Mouse (Mus musculus): Measurements from ENCODE around the gene Gm498. TPM values are rescaled to one million over a fixed set of nuclear protein-coding genes. Genes with fewer than 3 reads are reported as not detected.

Gene Gm498
- polyA plus RNA-seq, 1 experiment from 2014 or later: not detected

GRCm38 (mm10) chr7:143905176-143905575 is 38.5 kb downstream of the Gm498 start:
- Histone ChIP-seq H3K36me3 (no peaks in the 10 kb centered on the region), H3K4me1 (0 out of 2 replicates have a peak, but pooled peaks cover 3% of the 10 kb centered on the region), H3K27ac (no peak overlapping the region), H3K9me3 (no peaks in the 10 kb centered on the region), H3K9ac (no peak overlapping the region), H3K4me2 (no peak overlapping the region), H3K27me3 (replicated peaks) (0 out of 2 replicates have a peak, but pooled peaks cover 2% of the 10 kb centered on the region), H3K4me3 (replicated peaks) (no peak overlapping the region)
- 88% methylated on average over 1 of the region's 1 CpGs for WGBS
- ATAC-seq (ENCODE audit: insufficient read depth, low FRiP score, low read depth): no peak

- 85% methylated on average over 3 of the region's 3 CpGs for WGBS
- Histone ChIP-seq H3K4me3 (replicated peaks) (no peak overlapping the region), H3K27ac (no peak overlapping the region), H3K4me1 (0 out of 2 replicates have a peak, but pooled peaks cover 3% of the 10 kb centered on the region), H3K36me3 (no peaks in the 10 kb centered on the region), H3K4me2 (no peak overlapping the region), H3K9me3 (no peaks in the 10 kb centered on the region), H3K27me3 (replicated peaks) (0 out of 2 replicates have a peak, but pooled peaks cover 2% of the 10 kb centered on the region), H3K9ac (no peak overlapping the region)
- ATAC-seq (ENCODE audit: insufficient read depth, low FRiP score, low read depth): no peak
Observed at GRCm38 (mm10) chr7:143905606-143906005, 39.0 kb downstream of the Gm498 start.

DNA sequence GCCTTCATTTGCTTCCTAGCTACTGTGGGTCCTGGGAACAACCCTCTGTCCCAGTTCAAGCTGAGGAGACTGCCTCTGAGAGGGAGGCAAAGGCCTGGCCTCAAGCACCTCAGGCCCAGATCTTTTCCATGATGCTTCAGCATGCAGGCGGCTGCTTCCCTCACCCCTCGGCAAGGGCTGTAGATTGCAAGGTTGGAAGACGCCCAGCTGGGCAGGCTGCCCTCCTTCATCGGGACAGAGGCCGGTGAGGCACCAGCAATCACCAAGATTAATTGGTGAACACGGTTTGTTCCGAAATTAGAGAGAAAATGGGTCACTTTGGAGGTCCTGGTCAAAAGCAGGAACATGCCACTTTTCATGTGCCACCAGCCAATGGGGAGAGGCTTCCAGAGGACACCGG is 47.0 kb downstream of the Gm498 start:
- Histone ChIP-seq H3K4me3 (replicated peaks) (no peak overlapping the region), H3K4me1 (no peaks in the 10 kb centered on the region), H3K27me3 (replicated peaks) (no peaks in the 10 kb centered on the region), H3K36me3 (no peaks in the 10 kb centered on the region), H3K27ac (no peak overlapping the region), H3K9ac (no peak overlapping the region), H3K4me2 (no peak overlapping the region), H3K9me3 (no peaks in the 10 kb centered on the region)
- ATAC-seq (ENCODE audit: insufficient read depth, low FRiP score, low read depth): no peak
- 79% methylated on average over 8 of the region's 8 CpGs for WGBS

DNA sequence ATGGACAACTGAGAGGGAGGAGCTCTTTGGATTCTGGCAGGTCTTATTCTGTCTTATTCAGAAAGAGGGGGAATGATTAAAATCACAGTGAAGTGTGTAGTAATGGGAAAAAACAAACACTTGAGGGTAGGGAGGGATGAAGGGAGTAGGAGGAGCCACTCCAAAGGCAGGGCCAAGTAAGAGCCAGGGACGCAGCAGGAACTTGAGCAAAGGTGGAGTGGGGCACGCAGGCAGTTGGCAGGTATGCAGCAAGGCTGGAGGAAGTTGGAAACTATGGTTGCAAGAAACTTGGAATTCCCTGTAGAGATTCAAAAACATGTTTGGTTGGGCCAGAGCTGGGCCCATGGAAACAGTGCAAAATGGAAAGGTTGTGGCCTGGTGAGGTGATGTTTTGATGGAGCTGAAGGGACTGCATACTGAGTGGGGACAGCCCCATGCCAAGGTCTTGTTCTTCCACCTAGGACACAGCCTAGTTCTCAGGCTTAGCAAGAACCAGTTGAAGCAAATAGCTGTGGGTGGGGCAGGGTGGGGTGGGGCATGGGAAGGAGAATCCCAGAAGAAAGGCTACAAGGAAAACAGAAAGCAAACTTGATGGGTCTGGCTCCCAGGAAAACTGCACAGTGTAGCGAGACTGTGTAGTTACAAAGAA is 52.5 kb downstream of the Gm498 start:
- H3K27ac ChIP-seq: peak overlapping the region; percentile 26; the same call in 1 of the 2 replicates
- no peak overlapping the region for H3K4me2 ChIP-seq

GRCm38 (mm10) chr7:143929899-143930298 is 63.3 kb downstream of the Gm498 start:
- Histone ChIP-seq H3K27ac (no peak overlapping the region), H3K36me3 (no peaks in the 10 kb centered on the region), H3K9me3 (no peaks in the 10 kb centered on the region), H3K4me3 (replicated peaks) (no peak overlapping the region), H3K4me1 (no peaks in the 10 kb centered on the region), H3K4me2 (no peak overlapping the region), H3K9ac (no peak overlapping the region), H3K27me3 (replicated peaks) (no peaks in the 10 kb centered on the region)
- 79% methylated on average over 1 of the region's 1 CpGs for WGBS
- ATAC-seq (ENCODE audit: insufficient read depth, low FRiP score, low read depth): no peak

More for the DNA sequence above, 52.5 kb downstream of the Gm498 start:
- H3K9me3 ChIP-seq: no peaks in the 10 kb centered on the region
- WGBS: 64% methylated on average over 3 of the region's 3 CpGs
- ATAC-seq (ENCODE audit: insufficient read depth, low FRiP score, low read depth): no peak
- no peak overlapping the region for H3K4me3 ChIP-seq (replicated peaks)
- H3K27me3 ChIP-seq (replicated peaks): no peaks in the 10 kb centered on the region
- no peaks in the 10 kb centered on the region for H3K4me1 ChIP-seq
- no peaks in the 10 kb centered on the region for H3K36me3 ChIP-seq
- H3K9ac ChIP-seq: no peak overlapping the region

DNA sequence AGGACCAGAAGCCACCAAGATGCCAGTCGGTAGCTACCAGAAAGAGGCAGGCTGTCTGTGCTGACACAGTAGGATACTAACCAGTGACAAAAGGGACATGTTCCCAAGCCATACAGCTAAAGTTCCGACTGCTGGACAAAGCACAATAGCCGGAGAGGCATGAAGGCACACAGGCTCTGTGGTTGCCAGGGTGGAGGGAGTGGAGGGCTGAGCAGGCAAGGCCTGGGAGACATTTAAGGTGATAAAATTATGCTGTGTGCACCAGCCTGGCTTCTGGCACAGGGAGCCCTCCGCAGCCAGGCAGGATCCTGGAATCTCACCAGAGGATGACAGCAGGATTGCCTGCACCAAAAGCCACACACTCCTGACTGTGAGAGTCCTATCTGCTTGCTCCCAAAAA is 72.0 kb downstream of the Gm498 start:
- H3K27ac ChIP-seq: no peak overlapping the region
- 64% methylated on average over 4 of the region's 4 CpGs for WGBS

DNA sequence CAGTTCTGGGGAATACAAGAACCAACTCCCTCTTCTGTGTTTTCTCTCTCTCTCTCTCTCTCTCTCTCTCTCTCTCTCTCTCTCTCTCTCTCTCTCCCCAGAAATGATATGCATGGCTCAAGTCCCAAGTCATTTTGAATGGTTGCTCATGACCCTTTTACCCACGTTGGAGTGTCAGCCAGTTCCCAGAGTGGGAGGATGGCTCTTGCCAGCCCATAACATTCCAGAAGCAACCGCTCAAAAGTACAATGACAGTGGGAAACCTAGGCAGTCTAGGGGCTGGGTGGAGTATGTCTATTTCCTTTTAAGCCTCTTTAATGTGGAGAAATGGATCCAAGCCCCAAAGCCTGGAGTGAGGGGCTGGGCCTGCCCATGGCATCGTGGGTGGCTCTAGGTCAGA is 72.8 kb downstream of the Gm498 start:
- H3K9me3 ChIP-seq: no peaks in the 10 kb centered on the region
- 66% methylated on average over 3 of the region's 3 CpGs for WGBS

More for the DNA sequence above, 72.0 kb downstream of the Gm498 start:
- no peak overlapping the region for H3K4me2 ChIP-seq
- ATAC-seq (ENCODE audit: insufficient read depth, low FRiP score, low read depth): no peak
- no peaks in the 10 kb centered on the region for H3K27me3 ChIP-seq (replicated peaks)
- no peaks in the 10 kb centered on the region for H3K9me3 ChIP-seq
- no peak overlapping the region for H3K4me3 ChIP-seq (replicated peaks)
- no peaks in the 10 kb centered on the region for H3K4me1 ChIP-seq
- H3K9ac ChIP-seq: no peak overlapping the region
- no peaks in the 10 kb centered on the region for H3K36me3 ChIP-seq

GRCm38 (mm10) chr7:143942941-143943691 is 76.5 kb downstream of the Gm498 start:
- ATAC-seq (ENCODE audit: insufficient read depth, low FRiP score, low read depth): no peak
- no peaks in the 10 kb centered on the region for H3K4me1 ChIP-seq
- no peak overlapping the region for H3K9ac ChIP-seq
- H3K9me3 ChIP-seq: no peaks in the 10 kb centered on the region
- H3K27me3 ChIP-seq (replicated peaks): no peaks in the 10 kb centered on the region
- no peak overlapping the region for H3K27ac ChIP-seq
- 71% methylated on average over 14 of the region's 14 CpGs for WGBS
- no peaks in the 10 kb centered on the region for H3K36me3 ChIP-seq
- H3K4me2 ChIP-seq: no peak overlapping the region
- no peak overlapping the region for H3K4me3 ChIP-seq (replicated peaks)

More for the DNA sequence above, 72.8 kb downstream of the Gm498 start:
- Histone ChIP-seq H3K4me1 (no peaks in the 10 kb centered on the region), H3K9ac (no peak overlapping the region), H3K36me3 (no peaks in the 10 kb centered on the region), H3K27ac (no peak overlapping the region), H3K4me2 (no peak overlapping the region), H3K27me3 (replicated peaks) (no peaks in the 10 kb centered on the region), H3K4me3 (replicated peaks) (no peak overlapping the region)
- no peak for ATAC-seq (ENCODE audit: insufficient read depth, low FRiP score, low read depth)

DNA sequence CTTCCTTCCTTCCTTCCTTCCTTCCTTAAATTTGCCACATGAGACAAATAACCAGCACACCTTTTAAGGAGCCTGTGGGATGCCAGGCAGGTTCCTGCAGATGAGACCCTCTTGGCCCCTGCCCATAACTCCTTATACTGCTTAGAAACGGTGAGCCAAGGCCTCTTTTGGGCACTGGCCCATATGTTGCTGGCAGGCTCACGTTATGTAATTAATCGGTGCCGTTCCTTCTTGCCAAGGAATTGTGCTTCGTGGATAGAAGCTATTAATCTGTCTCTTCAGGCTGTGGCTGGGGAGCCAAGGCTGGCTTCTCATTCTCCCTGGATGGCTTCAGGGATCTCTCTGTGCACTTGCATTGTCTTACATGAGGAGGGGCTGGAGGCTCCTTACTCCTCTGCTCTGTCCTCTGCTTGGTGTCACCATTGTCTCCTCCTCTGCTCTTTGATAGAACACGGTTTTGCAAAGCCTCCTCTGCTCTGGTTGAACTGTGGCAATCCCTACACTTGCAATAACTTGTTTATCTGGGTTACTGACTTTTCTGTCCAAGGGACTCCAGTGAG is 77.9 kb downstream of the Gm498 start:
- 56% methylated on average over 6 of the region's 6 CpGs for WGBS
- no peaks in the 10 kb centered on the region for H3K4me1 ChIP-seq
- H3K4me3 ChIP-seq (replicated peaks): no peak overlapping the region
- no peaks in the 10 kb centered on the region for H3K27me3 ChIP-seq (replicated peaks)
- no peak overlapping the region for H3K27ac ChIP-seq
- no peaks in the 10 kb centered on the region for H3K36me3 ChIP-seq
- no peak overlapping the region for H3K9ac ChIP-seq
- H3K4me2 ChIP-seq: no peak overlapping the region
- no peak for ATAC-seq (ENCODE audit: insufficient read depth, low FRiP score, low read depth)
- H3K9me3 ChIP-seq: no peaks in the 10 kb centered on the region

Small RNA genes lying within 50 kb of the gene (microRNA-seq; reads per million reads assigned to microRNA genes)
- not detected for gene Mir6404

Other genes starting within 250 kb of the Gm498 start
- 0.32 and 0.48 TPM in 2 replicates for gene Tnfrsf26, start 238.1 kb upstream of the Gm498 start, polyA plus RNA-seq (2015; fragmentation: Nextera tagmentation; extraction: Ambion mirVana)
- 5.7 and 6.8 TPM in 2 replicates for gene Tnfrsf22, start 217.2 kb upstream of the Gm498 start, polyA plus RNA-seq (2015; fragmentation: Nextera tagmentation; extraction: Ambion mirVana)
- gene Tnfrsf23, start 181.0 kb upstream of the Gm498 start, polyA plus RNA-seq (2015; fragmentation: Nextera tagmentation; extraction: Ambion mirVana): 1.9 and 3.4 TPM in 2 replicates
- 34.4 and 36.5 TPM in 2 replicates for gene Osbpl5, start 109.9 kb upstream of the Gm498 start, polyA plus RNA-seq (2015; fragmentation: Nextera tagmentation; extraction: Ambion mirVana)
- not detected in 2 replicates for gene Mrgprg, start 99.8 kb upstream of the Gm498 start, polyA plus RNA-seq (2015; fragmentation: Nextera tagmentation; extraction: Ambion mirVana)
- gene Mrgpre, start 82.3 kb upstream of the Gm498 start, polyA plus RNA-seq (2015; fragmentation: Nextera tagmentation; extraction: Ambion mirVana): 0.90 and 1.6 TPM in 2 replicates
- 9.8 and 12.3 TPM in 2 replicates for gene Nadsyn1, start 44.0 kb upstream of the Gm498 start, polyA plus RNA-seq (2015; fragmentation: Nextera tagmentation; extraction: Ambion mirVana)
- 49.9 and 51.1 TPM in 2 replicates for gene Dhcr7, start 43.7 kb upstream of the Gm498 start, polyA plus RNA-seq (2015; fragmentation: Nextera tagmentation; extraction: Ambion mirVana)
- gene Shank2, start 135.1 kb downstream of the Gm498 start, polyA plus RNA-seq (2015; fragmentation: Nextera tagmentation; extraction: Ambion mirVana): 2.1 and 2.3 TPM in 2 replicates

Data from stomach, embryonic 15.5 days (tissue).